Mouse (Mus musculus) skeletal muscle tissue, postnatal 0 days (tissue): ENCODE data around the gene Dnajc7. TPM values are rescaled to one million over a fixed set of nuclear protein-coding genes. Genes with fewer than 3 reads are reported as not detected.

Experiments used
- polyA plus RNA-seq: library from polyadenylated mRNA; unstranded; fragments of >200 nt; fragmentation: Nextera tagmentation; extraction: Ambion mirVana; gene quantifications from 2 replicates; pipeline ENCODE4 v1.2.1, GENCODE M21; 2015

Gene Dnajc7
- polyA plus RNA-seq, result 161 and 168 TPM in 2 replicates

GRCm38 (mm10) chr11:100619982-100620381 lies at the start of gene Dnajc7:
Dnajc7 (minus strand) TSS chr11:100620168.

GRCm38 (mm10) chr11:100618761-100619484 lies 1.0 kb downstream of the Dnajc7 start, which contains the start of gene Nkiras2:
Nkiras2 (plus strand) TSS chr11:100619244.

GRCm38 (mm10) chr11:100574708-100575483 lies 45.1 kb downstream of the Dnajc7 start, which contains the start of gene Cnp:
Cnp (plus strand) TSS chr11:100574904.

GRCm38 (mm10) chr11:100544832-100545745 lies 74.9 kb downstream of the Dnajc7 start, which contains the start of gene Ttc25:
Ttc25 (plus strand) TSS chr11:100545607.

Other genes starting within 250 kb of the Dnajc7 start
- gene Jup, start 222.4 kb downstream of the Dnajc7 start, polyA plus RNA-seq, result 36.6 and 44.0 TPM in 2 replicates
- 29.9 and 43.6 TPM in 2 replicates for gene P3h4, start 205.3 kb downstream of the Dnajc7 start, polyA plus RNA-seq
- 60.9 and 82.7 TPM in 2 replicates for gene Fkbp10, start 204.5 kb downstream of the Dnajc7 start, polyA plus RNA-seq
- 46.3 and 48.7 TPM in 2 replicates for gene Nt5c3b, start 178.4 kb downstream of the Dnajc7 start, polyA plus RNA-seq
- 0.23 and 0.44 TPM in 2 replicates for gene Klhl10, start 178.3 kb downstream of the Dnajc7 start, polyA plus RNA-seq
- gene Klhl11, start 147.4 kb downstream of the Dnajc7 start, polyA plus RNA-seq, result 3.1 and 3.7 TPM in 2 replicates
- gene Acly, start 92.2 kb downstream of the Dnajc7 start, polyA plus RNA-seq, result 19.8 and 22.8 TPM in 2 replicates
- 0.37 TPM in 2 replicates for gene Ttc25, start 74.6 kb downstream of the Dnajc7 start, polyA plus RNA-seq
- 39.3 and 40.3 TPM in 2 replicates for gene Cnp, start 45.3 kb downstream of the Dnajc7 start, polyA plus RNA-seq
- gene Nkiras2, start 924 bp downstream of the Dnajc7 start, polyA plus RNA-seq, result 53.4 and 53.7 TPM in 2 replicates
- gene Zfp385c, start 72.3 kb upstream of the Dnajc7 start, polyA plus RNA-seq, result 1.5 and 1.7 TPM in 2 replicates
- gene Dhx58, start 84.1 kb upstream of the Dnajc7 start, polyA plus RNA-seq, result 2.6 and 3.5 TPM in 2 replicates
- gene Kat2a, start 92.3 kb upstream of the Dnajc7 start, polyA plus RNA-seq, result 17.1 and 18.1 TPM in 2 replicates
- gene Hspb9, start 93.7 kb upstream of the Dnajc7 start, polyA plus RNA-seq, result 0.26 TPM in 1 of 2 replicates, not detected in the other
- 11.6 and 13.6 TPM in 2 replicates for gene Rab5c, start 118.0 kb upstream of the Dnajc7 start, polyA plus RNA-seq
- 0.04 TPM in 1 of 2 replicates, not detected in the other for gene Kcnh4, start 139.8 kb upstream of the Dnajc7 start, polyA plus RNA-seq
- gene Hcrt, start 142.8 kb upstream of the Dnajc7 start, polyA plus RNA-seq, result 0.36 TPM in 1 of 2 replicates, not detected in the other
- gene Ghdc, start 150.8 kb upstream of the Dnajc7 start, polyA plus RNA-seq, result 5.0 and 5.9 TPM in 2 replicates
- gene Stat5b, start 230.6 kb upstream of the Dnajc7 start, polyA plus RNA-seq, result 36.5 and 40.3 TPM in 2 replicates
- 25.2 and 26.7 TPM in 2 replicates for gene Stat5a, start 239.2 kb upstream of the Dnajc7 start, polyA plus RNA-seq